Mouse (Mus musculus): ENCODE results near the gene Adamts7. TPM values are rescaled to one million over a fixed set of nuclear protein-coding genes. Genes with fewer than 3 reads are reported as not detected.

Adamts7 gene
- polyA plus RNA-seq, 1 experiment, result 3.1 TPM

GRCm38 (mm10) chr9:90165590-90165989, 2.7 kb downstream of the Adamts7 start:
- H3K27ac ChIP-seq (ENCODE audit: control insufficient read depth, insufficient read depth, low read depth, low read length, poor library complexity), result no peak overlapping the region
- TF ChIP-seq CTCF (IDR thresholded peaks at IDR 0.05; ENCODE audit: control insufficient read depth, insufficient read depth, low read length) (no peak), POLR2A (IDR thresholded peaks at IDR 0.05; ENCODE audit: borderline replicate concordance, control insufficient read depth, low read depth, low read length) (no peak)
- 80% methylated on average over 4 of the region's 4 CpGs for WGBS
- no peaks in the 10 kb centered on the region for H3K4me1 ChIP-seq (ENCODE audit: control insufficient read depth, insufficient read depth, low read length)
- no peak overlapping the region for H3K4me3 ChIP-seq (replicated peaks; ENCODE audit: control insufficient read depth, low read depth, low read length)

- Histone ChIP-seq H3K4me1 (ENCODE audit: control insufficient read depth, insufficient read depth, low read length) (no peaks in the 10 kb centered on the region), H3K27ac (ENCODE audit: control insufficient read depth, insufficient read depth, low read depth, low read length, poor library complexity) (no peak overlapping the region), H3K4me3 (replicated peaks; ENCODE audit: control insufficient read depth, low read depth, low read length) (no peak overlapping the region)
- TF ChIP-seq CTCF (IDR thresholded peaks at IDR 0.05; ENCODE audit: control insufficient read depth, insufficient read depth, low read length), result no peak
- no peak for TF ChIP-seq POLR2A (IDR thresholded peaks at IDR 0.05; ENCODE audit: borderline replicate concordance, control insufficient read depth, low read depth, low read length)
- WGBS, result 76% methylated on average over 5 of the region's 5 CpGs
Measured at GRCm38 (mm10) chr9:90166615-90167014, 3.7 kb downstream of the Adamts7 start.

- WGBS, result 70% methylated on average over 4 of the region's 4 CpGs
- H3K27ac ChIP-seq (ENCODE audit: control insufficient read depth, insufficient read depth, low read depth, low read length, poor library complexity), result no peak overlapping the region
- no peak for TF ChIP-seq CTCF (IDR thresholded peaks at IDR 0.05; ENCODE audit: control insufficient read depth, insufficient read depth, low read length)
- no peak for TF ChIP-seq POLR2A (IDR thresholded peaks at IDR 0.05; ENCODE audit: borderline replicate concordance, control insufficient read depth, low read depth, low read length)
- H3K4me1 ChIP-seq (ENCODE audit: control insufficient read depth, insufficient read depth, low read length), result peaks cover 2% of the 10 kb centered on the region; the same call in 1 of the 2 replicates
- no peak overlapping the region for H3K4me3 ChIP-seq (replicated peaks; ENCODE audit: control insufficient read depth, low read depth, low read length)
Measured at GRCm38 (mm10) chr9:90169965-90170364, 7.1 kb downstream of the Adamts7 start.

- Histone ChIP-seq H3K27ac (ENCODE audit: control insufficient read depth, insufficient read depth, low read depth, low read length, poor library complexity) (no peak overlapping the region), H3K4me1 (ENCODE audit: control insufficient read depth, insufficient read depth, low read length) (peaks cover 2% of the 10 kb centered on the region; the same call in 1 of the 2 replicates), H3K4me3 (replicated peaks; ENCODE audit: control insufficient read depth, low read depth, low read length) (no peak overlapping the region)
- TF ChIP-seq POLR2A (IDR thresholded peaks at IDR 0.05; ENCODE audit: borderline replicate concordance, control insufficient read depth, low read depth, low read length) (no peak), CTCF (IDR thresholded peaks at IDR 0.05; ENCODE audit: control insufficient read depth, insufficient read depth, low read length) (no peak)
- WGBS, result 84% methylated on average over 19 of the region's 19 CpGs
Measured at GRCm38 (mm10) chr9:90171421-90171820, 8.6 kb downstream of the Adamts7 start.

GRCm38 (mm10) chr9:90172528-90173321, 9.9 kb downstream of the Adamts7 start:
- H3K4me3 ChIP-seq (replicated peaks; ENCODE audit: control insufficient read depth, low read depth, low read length), result no peak overlapping the region
- H3K4me1 ChIP-seq (ENCODE audit: control insufficient read depth, insufficient read depth, low read length), result peaks cover 2% of the 10 kb centered on the region; the same call in 1 of the 2 replicates
- WGBS, result 57% methylated on average over 8 of the region's 8 CpGs
- H3K27ac ChIP-seq (ENCODE audit: control insufficient read depth, insufficient read depth, low read depth, low read length, poor library complexity), result no peak overlapping the region
- TF ChIP-seq POLR2A (IDR thresholded peaks at IDR 0.05; ENCODE audit: borderline replicate concordance, control insufficient read depth, low read depth, low read length) (no peak), CTCF (IDR thresholded peaks at IDR 0.05; ENCODE audit: control insufficient read depth, insufficient read depth, low read length) (no peak)

- Histone ChIP-seq H3K27ac (ENCODE audit: control insufficient read depth, insufficient read depth, low read depth, low read length, poor library complexity) (no peak overlapping the region), H3K4me1 (ENCODE audit: control insufficient read depth, insufficient read depth, low read length) (peaks cover 2% of the 10 kb centered on the region; the same call in 1 of the 2 replicates), H3K4me3 (replicated peaks; ENCODE audit: control insufficient read depth, low read depth, low read length) (no peak overlapping the region)
- no peak for TF ChIP-seq CTCF (IDR thresholded peaks at IDR 0.05; ENCODE audit: control insufficient read depth, insufficient read depth, low read length)
- TF ChIP-seq POLR2A (IDR thresholded peaks at IDR 0.05; ENCODE audit: borderline replicate concordance, control insufficient read depth, low read depth, low read length), result no peak
- WGBS, result 67% methylated on average over 3 of the region's 3 CpGs
Measured at GRCm38 (mm10) chr9:90173330-90173729, 10.5 kb downstream of the Adamts7 start.

- WGBS, result 65% methylated on average over 5 of the region's 5 CpGs
- H3K4me3 ChIP-seq (replicated peaks; ENCODE audit: control insufficient read depth, low read depth, low read length), result no peak overlapping the region
- TF ChIP-seq CTCF (IDR thresholded peaks at IDR 0.05; ENCODE audit: control insufficient read depth, insufficient read depth, low read length) (no peak), POLR2A (IDR thresholded peaks at IDR 0.05; ENCODE audit: borderline replicate concordance, control insufficient read depth, low read depth, low read length) (no peak)
- H3K4me1 ChIP-seq (ENCODE audit: control insufficient read depth, insufficient read depth, low read length), result 0 out of 2 replicates have a peak, but pooled peaks cover 1% of the 10 kb centered on the region
- H3K27ac ChIP-seq (ENCODE audit: control insufficient read depth, insufficient read depth, low read depth, low read length, poor library complexity), result no peak overlapping the region
Measured at GRCm38 (mm10) chr9:90179409-90179808, 16.5 kb downstream of the Adamts7 start.

GRCm38 (mm10) chr9:90181656-90182388, 19.0 kb downstream of the Adamts7 start:
- TF ChIP-seq POLR2A (IDR thresholded peaks at IDR 0.05; ENCODE audit: borderline replicate concordance, control insufficient read depth, low read depth, low read length) (no peak), CTCF (IDR thresholded peaks at IDR 0.05; ENCODE audit: control insufficient read depth, insufficient read depth, low read length) (no peak)
- H3K4me1 ChIP-seq (ENCODE audit: control insufficient read depth, insufficient read depth, low read length), result 0 out of 2 replicates have a peak, but pooled peaks cover 1% of the 10 kb centered on the region
- no peak overlapping the region for H3K27ac ChIP-seq (ENCODE audit: control insufficient read depth, insufficient read depth, low read depth, low read length, poor library complexity)
- WGBS, result 69% methylated on average over 6 of the region's 6 CpGs
- H3K4me3 ChIP-seq (replicated peaks; ENCODE audit: control insufficient read depth, low read depth, low read length), result no peak overlapping the region
